Mouse (Mus musculus): ENCODE measurements around the gene Serhl. TPM values are rescaled to one million over a fixed set of nuclear protein-coding genes. Genes with fewer than 3 reads are reported as not detected.

Serhl gene
- polyA plus RNA-seq, 1 experiment from 2014 or later = 61.0 TPM

DNA sequence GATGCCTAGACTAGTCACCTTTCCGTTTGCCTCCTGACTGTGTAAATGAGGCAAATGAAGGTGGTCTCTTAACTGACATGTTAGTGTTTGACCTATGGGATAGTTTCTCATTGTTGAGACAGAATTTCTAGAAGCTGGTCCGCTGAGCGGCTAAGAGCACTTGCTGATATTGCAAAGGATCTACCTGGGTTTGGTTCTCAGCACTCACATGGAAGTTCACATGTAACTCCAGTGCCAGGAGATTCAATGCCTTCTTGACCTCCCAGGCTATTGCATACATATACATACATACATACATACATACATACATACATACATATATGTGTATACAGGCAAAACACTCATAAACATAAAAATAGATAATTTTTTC is 60.8 kb downstream of the Serhl start:
- Histone ChIP-seq H3K27me3 (ENCODE audit: control insufficient read depth, insufficient read depth, low read length) (no peaks in the 10 kb centered on the region), H3K9ac (ENCODE audit: low read length) (peak overlapping the region; percentile 17), H3K4me2 (ENCODE audit: low read depth, low read length) (peak overlapping the region; percentile 45), H3K4me3 (replicated peaks; ENCODE audit: low read length) (peak overlapping the region; percentile 81), H3K27ac (ENCODE audit: low read length) (peak overlapping the region; percentile 97), H3K4me1 (ENCODE audit: control insufficient read depth, insufficient read depth, low read length) (peaks cover 11% of the 10 kb centered on the region; the same call in 1 of the 2 replicates), H3K9me3 (replicated peaks; ENCODE audit: control insufficient read depth, low read length) (no peaks in the 10 kb centered on the region), H3K36me3 (ENCODE audit: control insufficient read depth, insufficient read depth, low read length) (0 out of 2 replicates have a peak, but pooled peaks cover 5% of the 10 kb centered on the region)
- no peak for ATAC-seq (ENCODE audit: insufficient read depth, low FRiP score)
- 14% methylated on average over 3 of the region's 3 CpGs for WGBS

DNA sequence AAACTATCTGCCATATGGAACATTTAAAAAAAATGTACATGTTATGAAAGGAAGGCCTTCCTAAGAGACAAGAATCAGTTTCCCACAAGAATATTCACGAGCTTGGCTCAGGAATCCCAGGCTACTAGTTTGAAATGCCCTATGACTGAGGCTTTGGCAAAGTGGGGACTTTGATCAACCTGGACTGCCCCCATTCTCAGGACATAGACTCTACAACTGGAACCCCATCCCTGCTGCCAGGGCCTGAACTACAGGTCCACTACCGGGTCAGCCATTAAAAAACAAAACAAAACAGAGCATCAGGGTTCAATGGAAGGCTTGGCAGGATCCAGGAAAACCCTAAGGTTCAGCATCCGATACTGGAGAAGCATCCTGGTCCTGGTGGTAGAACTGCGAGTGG is 61.4 kb downstream of the Serhl start:
- H3K9ac ChIP-seq (ENCODE audit: low read length) = no peak overlapping the region
- 0 out of 2 replicates have a peak, but pooled peaks cover 5% of the 10 kb centered on the region for H3K36me3 ChIP-seq (ENCODE audit: control insufficient read depth, insufficient read depth, low read length)
- no peaks in the 10 kb centered on the region for H3K9me3 ChIP-seq (replicated peaks; ENCODE audit: control insufficient read depth, low read length)
- no peak for ATAC-seq (ENCODE audit: insufficient read depth, low FRiP score)
- no peak overlapping the region for H3K4me3 ChIP-seq (replicated peaks; ENCODE audit: low read length)
- H3K27ac ChIP-seq (ENCODE audit: low read length) = no peak overlapping the region
- no peaks in the 10 kb centered on the region for H3K27me3 ChIP-seq (ENCODE audit: control insufficient read depth, insufficient read depth, low read length)
- 81% methylated on average over 4 of the region's 4 CpGs for WGBS
- peaks cover 11% of the 10 kb centered on the region; the same call in 1 of the 2 replicates for H3K4me1 ChIP-seq (ENCODE audit: control insufficient read depth, insufficient read depth, low read length)
- no peak overlapping the region for H3K4me2 ChIP-seq (ENCODE audit: low read depth, low read length)

DNA sequence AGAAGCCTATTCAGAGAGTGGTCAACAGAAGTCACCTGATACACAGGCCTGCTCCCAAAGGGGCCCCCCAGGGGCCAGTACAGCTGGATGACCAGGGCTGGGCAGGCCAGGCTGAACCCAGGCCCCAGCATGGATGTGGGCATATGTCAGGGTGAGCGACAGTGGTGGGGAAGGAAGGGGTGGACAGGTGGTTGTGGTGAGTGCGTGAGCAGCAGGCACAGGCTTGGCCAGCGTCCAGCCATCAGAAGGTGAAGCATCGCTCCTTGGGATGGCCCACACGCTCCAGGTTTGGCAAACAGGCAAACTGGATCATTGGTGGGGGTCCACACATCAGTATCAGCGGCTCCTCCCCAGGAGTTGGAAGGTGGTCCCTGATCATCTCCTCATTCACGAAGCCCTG is 65.0 kb downstream of the Serhl start:
- 98% methylated on average over 7 of the region's 7 CpGs for WGBS
- Histone ChIP-seq H3K9me3 (replicated peaks; ENCODE audit: control insufficient read depth, low read length) (no peaks in the 10 kb centered on the region), H3K36me3 (ENCODE audit: control insufficient read depth, insufficient read depth, low read length) (peaks cover 5% of the 10 kb centered on the region; the same call in 1 of the 2 replicates), H3K4me1 (ENCODE audit: control insufficient read depth, insufficient read depth, low read length) (peaks cover 4% of the 10 kb centered on the region; the same call in 1 of the 2 replicates), H3K9ac (ENCODE audit: low read length) (no peak overlapping the region), H3K4me2 (ENCODE audit: low read depth, low read length) (no peak overlapping the region), H3K27ac (ENCODE audit: low read length) (no peak overlapping the region), H3K4me3 (replicated peaks; ENCODE audit: low read length) (no peak overlapping the region), H3K27me3 (ENCODE audit: control insufficient read depth, insufficient read depth, low read length) (no peaks in the 10 kb centered on the region)
- no peak for ATAC-seq (ENCODE audit: insufficient read depth, low FRiP score)

- WGBS = 73% methylated on average over 6 of the region's 6 CpGs
- ATAC-seq (ENCODE audit: insufficient read depth, low FRiP score) = no peak
- Histone ChIP-seq H3K4me1 (ENCODE audit: control insufficient read depth, insufficient read depth, low read length) (no peaks in the 10 kb centered on the region), H3K9ac (ENCODE audit: low read length) (peak overlapping the region; percentile 31; the same call in 1 of the 2 replicates), H3K27me3 (ENCODE audit: control insufficient read depth, insufficient read depth, low read length) (no peaks in the 10 kb centered on the region), H3K27ac (ENCODE audit: low read length) (no peak overlapping the region), H3K9me3 (replicated peaks; ENCODE audit: control insufficient read depth, low read length) (no peaks in the 10 kb centered on the region), H3K4me3 (replicated peaks; ENCODE audit: low read length) (no peak overlapping the region), H3K4me2 (ENCODE audit: low read depth, low read length) (no peak overlapping the region), H3K36me3 (ENCODE audit: control insufficient read depth, insufficient read depth, low read length) (peaks cover 16% of the 10 kb centered on the region)
These were observed 66.5 kb downstream of the Serhl start for GRCm38 (mm10) chr15:83155672-83156419.

DNA sequence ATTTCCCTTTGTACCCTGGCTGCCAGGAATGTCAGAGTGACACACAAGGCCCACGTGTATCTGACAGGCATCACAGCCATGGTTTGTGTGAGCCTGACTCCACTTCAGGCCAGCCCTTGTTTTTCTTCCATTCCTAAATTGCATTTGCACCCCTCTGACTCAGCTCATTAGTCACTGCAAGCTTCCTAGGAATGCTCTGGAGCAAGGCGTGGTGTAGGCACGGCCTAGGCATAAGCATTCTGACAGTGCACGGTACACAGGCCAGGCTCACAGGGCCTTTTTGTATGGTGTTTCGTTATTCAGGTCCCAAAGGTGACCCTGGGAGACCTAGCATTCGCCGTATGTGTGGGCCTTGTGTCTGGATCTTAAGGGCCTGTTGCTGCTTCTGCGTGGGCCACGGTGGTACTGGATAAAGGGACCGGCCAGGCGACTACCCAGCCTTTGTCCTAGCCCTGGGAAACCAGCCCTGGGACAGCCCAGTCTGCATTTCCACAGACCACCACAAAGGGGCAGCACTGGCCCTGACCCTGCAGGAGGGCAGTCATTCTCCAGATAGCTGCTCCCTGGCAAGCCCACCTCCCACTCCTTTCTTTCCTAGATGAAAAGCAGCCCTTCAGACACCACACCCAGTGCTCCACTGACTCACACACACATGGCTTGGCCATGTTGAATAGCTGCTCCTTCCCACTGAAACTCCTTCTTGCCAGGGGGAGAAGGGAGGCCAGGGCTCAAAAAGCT is 67.8 kb downstream of the Serhl start:
- Histone ChIP-seq H3K9ac (ENCODE audit: low read length) (no peak overlapping the region), H3K4me3 (replicated peaks; ENCODE audit: low read length) (no peak overlapping the region), H3K27me3 (ENCODE audit: control insufficient read depth, insufficient read depth, low read length) (no peaks in the 10 kb centered on the region), H3K4me2 (ENCODE audit: low read depth, low read length) (no peak overlapping the region), H3K36me3 (ENCODE audit: control insufficient read depth, insufficient read depth, low read length) (peaks cover 19% of the 10 kb centered on the region), H3K9me3 (replicated peaks; ENCODE audit: control insufficient read depth, low read length) (no peaks in the 10 kb centered on the region), H3K27ac (ENCODE audit: low read length) (peak overlapping the region; percentile 62; the same call in 1 of the 2 replicates), H3K4me1 (ENCODE audit: control insufficient read depth, insufficient read depth, low read length) (no peaks in the 10 kb centered on the region)
- ATAC-seq (ENCODE audit: insufficient read depth, low FRiP score) = peak; percentile 35; the same call in 1 of the 2 replicates
- WGBS = 70% methylated on average over 11 of the region's 11 CpGs

DNA sequence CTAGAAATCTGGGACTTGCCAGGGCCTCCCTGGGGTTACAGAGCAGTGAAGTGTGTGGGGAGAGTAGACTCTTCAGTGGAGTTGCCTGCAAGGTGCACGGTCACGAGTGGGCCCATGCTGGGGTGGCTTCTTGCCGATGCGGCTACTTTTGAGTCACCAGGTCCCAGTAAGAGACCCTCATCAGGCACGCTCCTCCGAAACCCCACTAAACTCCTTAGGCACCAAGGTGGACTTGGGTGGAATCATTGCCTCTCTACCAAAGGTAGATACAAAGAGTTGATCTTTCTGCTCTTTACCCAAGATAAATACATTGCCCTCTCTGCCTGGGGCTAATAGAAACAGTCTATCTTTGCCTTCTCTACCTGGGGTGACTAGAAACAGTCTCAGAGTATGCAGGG is 68.4 kb downstream of the Serhl start:
- peak overlapping the region; percentile 62; the same call in 1 of the 2 replicates for H3K27ac ChIP-seq (ENCODE audit: low read length)
- peaks cover 19% of the 10 kb centered on the region for H3K36me3 ChIP-seq (ENCODE audit: control insufficient read depth, insufficient read depth, low read length)

DNA sequence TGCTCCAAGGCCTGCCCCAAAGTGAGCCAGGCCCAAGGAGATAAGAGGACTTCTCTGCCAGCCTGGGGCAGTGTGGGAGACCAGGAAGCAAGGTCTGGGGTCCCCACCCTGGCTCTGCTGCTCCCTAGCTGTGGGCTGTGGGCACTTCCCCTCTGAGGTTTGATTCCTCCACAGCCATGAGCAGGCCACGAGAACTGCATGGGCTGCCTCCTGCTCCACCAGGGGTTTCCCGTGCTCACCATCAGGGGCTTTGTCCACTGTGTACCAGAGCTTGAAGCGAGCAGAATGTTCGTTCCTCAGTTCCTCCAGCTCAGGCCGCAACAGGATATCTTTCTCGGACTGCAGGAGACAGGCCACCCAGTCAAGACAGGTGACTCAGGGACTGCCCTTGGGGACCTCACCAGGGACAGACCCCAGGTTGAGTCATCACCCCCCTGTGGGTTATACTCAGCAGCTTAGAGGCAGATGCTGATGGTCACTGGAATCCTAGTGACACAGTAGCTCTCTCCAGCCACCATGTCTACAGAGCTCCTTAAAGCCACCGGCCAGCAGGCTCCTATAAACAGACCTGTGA is 69.4 kb downstream of the Serhl start:
- Histone ChIP-seq H3K4me3 (replicated peaks; ENCODE audit: low read length) (no peak overlapping the region), H3K36me3 (ENCODE audit: control insufficient read depth, insufficient read depth, low read length) (peaks cover 19% of the 10 kb centered on the region), H3K4me1 (ENCODE audit: control insufficient read depth, insufficient read depth, low read length) (no peaks in the 10 kb centered on the region), H3K9ac (ENCODE audit: low read length) (no peak overlapping the region), H3K27me3 (ENCODE audit: control insufficient read depth, insufficient read depth, low read length) (no peaks in the 10 kb centered on the region), H3K27ac (ENCODE audit: low read length) (no peak overlapping the region), H3K9me3 (replicated peaks; ENCODE audit: control insufficient read depth, low read length) (no peaks in the 10 kb centered on the region), H3K4me2 (ENCODE audit: low read depth, low read length) (no peak overlapping the region)
- ATAC-seq (ENCODE audit: insufficient read depth, low FRiP score) = no peak
- WGBS = 90% methylated on average over 7 of the region's 7 CpGs

More for the DNA sequence above, 68.4 kb downstream of the Serhl start:
- 95% methylated on average over 6 of the region's 6 CpGs for WGBS
- Histone ChIP-seq H3K4me3 (replicated peaks; ENCODE audit: low read length) (no peak overlapping the region), H3K4me2 (ENCODE audit: low read depth, low read length) (no peak overlapping the region), H3K27me3 (ENCODE audit: control insufficient read depth, insufficient read depth, low read length) (no peaks in the 10 kb centered on the region), H3K4me1 (ENCODE audit: control insufficient read depth, insufficient read depth, low read length) (no peaks in the 10 kb centered on the region), H3K9me3 (replicated peaks; ENCODE audit: control insufficient read depth, low read length) (no peaks in the 10 kb centered on the region), H3K9ac (ENCODE audit: low read length) (no peak overlapping the region)
- ATAC-seq (ENCODE audit: insufficient read depth, low FRiP score) = no peak

GRCm38 (mm10) chr15:83159823-83160222 is 70.5 kb downstream of the Serhl start:
- H3K9ac ChIP-seq (ENCODE audit: low read length) = no peak overlapping the region
- no peak for ATAC-seq (ENCODE audit: insufficient read depth, low FRiP score)
- no peaks in the 10 kb centered on the region for H3K27me3 ChIP-seq (ENCODE audit: control insufficient read depth, insufficient read depth, low read length)
- H3K4me1 ChIP-seq (ENCODE audit: control insufficient read depth, insufficient read depth, low read length) = peaks cover 2% of the 10 kb centered on the region
- no peak overlapping the region for H3K4me2 ChIP-seq (ENCODE audit: low read depth, low read length)
- H3K27ac ChIP-seq (ENCODE audit: low read length) = no peak overlapping the region
- 94% methylated on average over 9 of the region's 9 CpGs for WGBS
- no peaks in the 10 kb centered on the region for H3K9me3 ChIP-seq (replicated peaks; ENCODE audit: control insufficient read depth, low read length)
- H3K4me3 ChIP-seq (replicated peaks; ENCODE audit: low read length) = no peak overlapping the region
- H3K36me3 ChIP-seq (ENCODE audit: control insufficient read depth, insufficient read depth, low read length) = peaks cover 19% of the 10 kb centered on the region

DNA sequence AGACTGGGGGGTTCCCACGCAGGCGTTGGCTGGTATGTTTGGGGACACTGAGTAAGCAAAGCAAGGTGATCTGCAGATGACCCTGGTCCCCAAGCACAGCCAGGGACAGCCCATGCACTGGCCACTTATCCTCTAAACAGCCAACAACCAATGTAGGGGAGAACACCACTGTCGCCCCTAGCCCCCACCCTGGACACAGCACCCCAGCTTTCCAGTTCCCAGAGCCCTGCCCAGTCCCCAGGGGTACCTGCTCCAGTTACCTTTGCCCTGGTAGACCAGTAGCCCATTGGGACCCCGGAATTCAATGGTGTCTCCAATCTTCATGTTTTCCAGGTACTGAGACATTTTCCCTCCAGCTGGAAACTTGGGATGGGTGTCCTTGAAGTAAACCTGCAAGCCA is 71.3 kb downstream of the Serhl start:
- Histone ChIP-seq H3K4me3 (replicated peaks; ENCODE audit: low read length) (no peak overlapping the region), H3K27me3 (ENCODE audit: control insufficient read depth, insufficient read depth, low read length) (no peaks in the 10 kb centered on the region), H3K4me1 (ENCODE audit: control insufficient read depth, insufficient read depth, low read length) (peaks cover 7% of the 10 kb centered on the region), H3K36me3 (ENCODE audit: control insufficient read depth, insufficient read depth, low read length) (peaks cover 19% of the 10 kb centered on the region), H3K9me3 (replicated peaks; ENCODE audit: control insufficient read depth, low read length) (no peaks in the 10 kb centered on the region), H3K27ac (ENCODE audit: low read length) (no peak overlapping the region), H3K4me2 (ENCODE audit: low read depth, low read length) (no peak overlapping the region), H3K9ac (ENCODE audit: low read length) (no peak overlapping the region)
- no peak for ATAC-seq (ENCODE audit: insufficient read depth, low FRiP score)
- 91% methylated on average over 4 of the region's 4 CpGs for WGBS
